Mouse (Mus musculus) liver, postnatal 0 days (tissue): ENCODE results near the gene Mrpl43. TPM values are rescaled to one million over a fixed set of nuclear protein-coding genes. Genes with fewer than 3 reads are reported as not detected.

Source experiments
- ATAC-seq: fragments of 200-750 bp; cut with Nextera tagmentation; 2 replicates; pipeline ENCODE4 v1.8.0; 2017; ENCODE audit warnings: mild to moderate bottlenecking, moderate library complexity
- DNase-seq: peaks from one replicate; pipeline ENCODE4 v3.0.0-alpha.2; 2016
- H3K27ac ChIP-seq: fragments of 300-500 bp; sonication (generic); 2 replicates; pipeline ENCODE4 v1.5.1; 2014; ENCODE audit warnings: antibody characterized with exemption, moderate library complexity, mild to moderate bottlenecking, low read depth
- H3K27me3 ChIP-seq: fragments of 300-500 bp; sonication (generic); 2 replicates; pipeline ENCODE4 v1.6.1; 2014; ENCODE audit warnings: low read length, control low read depth, mixed read lengths; ENCODE audit not compliant: insufficient read depth
- H3K36me3 ChIP-seq: fragments of 300-500 bp; sonication (generic); replicated peaks from 2 replicates; pipeline ENCODE4 v1.6.1; 2014; ENCODE audit warnings: mild to moderate bottlenecking, control low read depth, low read length, moderate library complexity, mixed read lengths; ENCODE audit not compliant: insufficient read depth
- H3K4me1 ChIP-seq: fragments of 300-500 bp; sonication (generic); 2 replicates; pipeline ENCODE4 v1.6.1; 2014; ENCODE audit warnings: antibody characterized with exemption, mild to moderate bottlenecking, control low read depth; ENCODE audit not compliant: insufficient read depth
- H3K4me2 ChIP-seq: fragments of 300-500 bp; sonication (generic); 2 replicates; pipeline ENCODE4 v1.6.1; 2014; ENCODE audit warnings: low read depth, mild to moderate bottlenecking, low read length, moderate library complexity, mixed read lengths
- H3K4me3 ChIP-seq: fragments of 300-500 bp; sonication (generic); 2 replicates; pipeline ENCODE4 v1.5.1; 2014; ENCODE audit warnings: low read depth, low read length
- H3K9ac ChIP-seq: fragments of 300-500 bp; sonication (generic); replicated peaks from 2 replicates; pipeline ENCODE4 v1.6.1; 2014; ENCODE audit warnings: mild to moderate bottlenecking, moderate library complexity
- H3K9me3 ChIP-seq: fragments of 300-500 bp; sonication (generic); 2 replicates; pipeline ENCODE4 v1.6.1; 2016; ENCODE audit warnings: mild to moderate bottlenecking, control low read depth, low read length, mixed read lengths
- CTCF ChIP-seq: sonication (generic); IDR thresholded peaks from 2 replicates; pipeline ENCODE4 v1.5.1; 2016; ENCODE audit warnings: antibody characterized with exemption, low read depth
- EP300 ChIP-seq: IDR thresholded peaks from 2 replicates; pipeline ENCODE4 v1.6.1; 2016; ENCODE audit warnings: antibody characterized with exemption, low read depth, mild to moderate bottlenecking
- WGBS: fragments of 180-500 bp; shearing (Covaris S2); extraction: QIAGEN DNeasy Blood & Tissue Kit; methylation state at CpG from one replicate; pipeline ENCODE4 v1.1.7; 2014; ENCODE audit not compliant: insufficient replicate concordance; 5-methylcytosine and 5-hydroxymethylcytosine counted together
- polyA plus RNA-seq: library from polyadenylated mRNA; unstranded; fragments of >200 nt; fragmentation: Nextera tagmentation; extraction: Ambion mirVana; gene quantifications from 2 replicates; pipeline ENCODE4 v1.2.1, GENCODE M21; 2015

Gene Mrpl43
- polyA plus RNA-seq, 1 experiment from 2014 or later, result 43.8 TPM

- TF ChIP-seq CTCF (no peak), EP300 (no peak)
- Histone ChIP-seq H3K9me3 (no peaks in the 10 kb centered on the region), H3K27me3 (no peaks in the 10 kb centered on the region), H3K4me3 (no peak overlapping the region), H3K36me3 (peaks cover 8% of the 10 kb centered on the region; the same call in 1 of the 2 replicates), H3K4me1 (peaks cover 6% of the 10 kb centered on the region; the same call in 1 of the 2 replicates), H3K27ac (no peak overlapping the region), H3K9ac (no peak overlapping the region), H3K4me2 (no peak overlapping the region)
- 92% methylated on average over 37 of the region's 37 CpGs for WGBS
- ATAC-seq (no peak), DNase-seq (no peak)
These were observed 19.8 kb upstream of the Mrpl43 start for GRCm38 (mm10) chr19:45025937-45026568.

DNA sequence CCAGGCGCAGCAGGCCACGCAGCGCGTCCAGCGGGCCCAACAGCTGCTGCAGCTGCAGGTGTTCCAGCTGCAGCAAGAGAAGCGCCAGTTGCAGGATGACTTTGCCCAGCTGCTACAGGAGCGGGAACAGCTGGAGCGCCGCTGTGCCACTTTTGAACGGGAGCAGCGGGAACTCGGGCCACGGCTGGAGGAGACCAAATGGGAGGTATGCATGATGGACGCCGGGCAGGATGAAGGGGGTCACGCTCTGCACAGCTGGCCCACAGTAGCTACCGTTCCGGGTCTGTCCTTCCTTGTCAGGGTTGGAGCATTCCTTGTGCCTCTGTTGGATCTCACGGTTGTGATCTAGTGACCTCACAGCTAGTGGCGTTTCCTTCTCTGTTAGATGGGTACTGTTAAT is 18.5 kb upstream of the Mrpl43 start:
- Histone ChIP-seq H3K4me3 (no peak overlapping the region), H3K27ac (no peak overlapping the region), H3K36me3 (peaks cover 8% of the 10 kb centered on the region; the same call in 1 of the 2 replicates), H3K9ac (no peak overlapping the region), H3K4me2 (no peak overlapping the region), H3K4me1 (no peaks in the 10 kb centered on the region), H3K27me3 (no peaks in the 10 kb centered on the region), H3K9me3 (no peaks in the 10 kb centered on the region)
- WGBS, result 91% methylated on average over 20 of the region's 20 CpGs
- TF ChIP-seq CTCF (no peak), EP300 (no peak)
- DNase-seq (no peak), ATAC-seq (no peak)

DNA sequence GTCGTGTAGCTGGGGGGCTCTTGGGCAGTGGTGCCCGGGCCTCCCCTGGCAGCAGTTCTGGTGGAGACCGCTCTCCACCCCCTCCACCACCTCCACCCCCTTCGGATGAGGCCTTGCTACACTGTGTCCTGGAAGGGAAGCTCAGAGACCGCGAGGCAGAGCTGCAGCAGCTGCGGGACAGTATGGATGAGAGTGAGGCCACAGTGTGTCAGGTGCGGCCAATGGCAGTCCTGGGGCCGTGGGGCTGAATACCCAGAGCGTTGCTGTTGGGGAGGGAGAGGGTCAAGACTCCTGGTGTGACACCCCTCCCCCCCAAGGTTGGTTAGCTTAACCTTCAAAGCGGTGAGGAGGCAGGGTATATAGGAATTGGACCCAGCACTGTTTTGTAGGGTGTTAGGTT is 17.8 kb upstream of the Mrpl43 start:
- H3K27ac ChIP-seq, result no peak overlapping the region
- TF ChIP-seq CTCF, result no peak
- no peak for TF ChIP-seq EP300
- no peak overlapping the region for H3K9ac ChIP-seq
- ATAC-seq, result no peak
- no peak overlapping the region for H3K4me3 ChIP-seq
- peaks cover 8% of the 10 kb centered on the region; the same call in 1 of the 2 replicates for H3K36me3 ChIP-seq
- no peak overlapping the region for H3K4me2 ChIP-seq
- no peak for DNase-seq
- WGBS, result 82% methylated on average over 11 of the region's 11 CpGs
- no peaks in the 10 kb centered on the region for H3K9me3 ChIP-seq
- H3K27me3 ChIP-seq, result no peaks in the 10 kb centered on the region
- H3K4me1 ChIP-seq, result no peaks in the 10 kb centered on the region

DNA sequence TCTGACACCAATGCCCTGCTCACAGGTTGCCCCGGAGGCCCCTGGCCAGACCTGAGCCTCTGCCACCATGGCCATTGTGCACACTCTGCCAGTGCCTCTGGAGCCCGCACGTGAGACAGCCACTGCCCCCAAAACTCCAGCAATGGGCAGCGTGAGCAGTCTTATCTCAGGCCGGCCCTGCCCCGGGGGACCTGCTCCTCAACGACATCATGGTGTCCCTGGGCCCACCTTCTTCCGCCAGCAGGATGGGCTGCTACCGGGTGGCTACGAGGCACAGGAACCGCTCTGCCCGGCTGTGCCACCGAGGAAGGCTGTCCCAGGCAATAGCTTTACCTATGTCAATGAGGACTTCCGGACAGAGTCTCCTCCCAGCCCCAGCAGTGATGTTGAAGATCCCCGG is 15.1 kb upstream of the Mrpl43 start:
- H3K4me1 ChIP-seq, result peaks cover 9% of the 10 kb centered on the region
- H3K27ac ChIP-seq, result no peak overlapping the region
- 87% methylated on average over 15 of the region's 15 CpGs for WGBS
- no peaks in the 10 kb centered on the region for H3K27me3 ChIP-seq
- H3K4me3 ChIP-seq, result no peak overlapping the region
- ATAC-seq, result no peak
- no peak overlapping the region for H3K9ac ChIP-seq
- TF ChIP-seq CTCF (no peak), EP300 (no peak)
- DNase-seq, result no peak
- H3K4me2 ChIP-seq, result no peak overlapping the region
- no peaks in the 10 kb centered on the region for H3K9me3 ChIP-seq
- H3K36me3 ChIP-seq, result peaks cover 8% of the 10 kb centered on the region; the same call in 1 of the 2 replicates

DNA sequence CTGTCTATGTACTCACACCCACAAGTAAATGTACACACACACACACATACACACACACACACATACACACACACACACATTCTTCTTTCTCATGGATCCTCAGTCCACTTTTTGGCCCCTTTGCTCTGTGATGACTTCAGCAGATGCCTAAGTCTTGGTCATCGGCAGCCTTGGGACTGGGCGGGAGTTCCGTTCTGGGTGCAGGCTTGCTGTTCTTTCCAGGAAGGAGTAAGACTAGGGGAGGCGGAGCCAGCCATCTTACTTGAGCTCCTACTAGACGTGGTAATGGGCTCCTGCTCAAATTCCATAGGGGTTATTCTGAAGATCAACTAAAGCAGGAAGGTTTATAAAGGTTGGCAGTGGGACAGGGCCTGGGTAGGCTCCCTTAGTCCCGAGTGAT is 14.1 kb upstream of the Mrpl43 start:
- no peaks in the 10 kb centered on the region for H3K27me3 ChIP-seq

DNA sequence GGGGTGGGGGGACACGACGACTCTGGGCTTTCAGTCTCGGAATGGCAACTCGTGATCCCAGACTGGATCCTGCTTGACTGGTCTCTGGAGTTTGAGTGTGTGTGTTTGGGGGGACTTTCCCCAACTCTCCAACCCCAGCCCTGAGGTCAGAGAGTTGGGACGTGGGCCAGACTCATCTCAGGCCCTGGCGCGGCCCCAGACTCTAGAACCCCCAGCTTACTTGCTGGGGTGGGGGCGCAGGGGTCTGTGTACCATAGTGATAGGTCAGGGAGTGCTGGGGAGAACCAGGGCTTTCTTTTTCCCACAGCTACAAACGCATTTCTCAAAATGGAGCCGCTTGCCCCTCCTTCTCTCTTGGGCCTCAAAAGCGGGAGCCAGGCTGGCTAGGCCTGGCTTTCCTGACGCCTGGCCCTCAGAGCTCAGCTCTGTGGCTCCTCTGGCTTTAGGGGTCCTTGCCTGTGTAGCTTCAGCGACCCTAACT is 12.1 kb upstream of the Mrpl43 start:
- Histone ChIP-seq H3K27ac (peak overlapping the region; percentile 87), H3K27me3 (no peaks in the 10 kb centered on the region), H3K4me1 (peaks cover 36% of the 10 kb centered on the region), H3K36me3 (no peaks in the 10 kb centered on the region; the same call in 1 of the 2 replicates), H3K9ac (peak overlapping the region; percentile 72), H3K9me3 (no peaks in the 10 kb centered on the region), H3K4me2 (peak overlapping the region; percentile 91), H3K4me3 (peak overlapping the region; percentile 59)
- TF ChIP-seq CTCF (no peak), EP300 (no peak)
- peak; percentile 22 for DNase-seq
- 10% methylated on average over 11 of the region's 13 CpGs for WGBS
- no peak for ATAC-seq

More for the DNA sequence above, 14.1 kb upstream of the Mrpl43 start:
- ATAC-seq, result no peak
- Histone ChIP-seq H3K9ac (no peak overlapping the region), H3K36me3 (peaks cover 4% of the 10 kb centered on the region; the same call in 1 of the 2 replicates), H3K9me3 (no peaks in the 10 kb centered on the region), H3K4me1 (peaks cover 19% of the 10 kb centered on the region), H3K27ac (no peak overlapping the region), H3K4me3 (no peak overlapping the region), H3K4me2 (0 out of 2 replicates have a peak overlapping the region, but pooled peaks have one; percentile 15)
- DNase-seq, result peak; percentile 17
- no peak for TF ChIP-seq EP300
- no peak for TF ChIP-seq CTCF
- WGBS, result 62% methylated on average over 6 of the region's 6 CpGs
